Mouse (Mus musculus) lung, postnatal 0 days (tissue): ENCODE measurements at regions not wholly inside any gene's neighbourhood (a gene's known extent, or its start where the extent isn't known, plus 50 kb on each side); places are given as distances from the start of the nearest gene placed in this dataset. TPM values are rescaled to one million over a fixed set of nuclear protein-coding genes. Genes with fewer than 3 reads are reported as not detected.

ENCODE experiments used
- ATAC-seq: fragments of 200-750 bp; cut with Nextera tagmentation; 2 replicates; pipeline ENCODE4 v1.8.0; 2017; ENCODE audit warnings: moderate library complexity
- DNase-seq: peaks from one replicate; pipeline ENCODE4 v3.0.0-alpha.2; 2016; ENCODE audit warnings: low spot score
- H3K27ac ChIP-seq: fragments of 300-500 bp; sonication (generic); 2 replicates; pipeline ENCODE4 v1.5.1; 2014; ENCODE audit warnings: antibody characterized with exemption, mild to moderate bottlenecking, low read length, mixed read lengths
- H3K27me3 ChIP-seq: fragments of 300-500 bp; sonication (generic); replicated peaks from 2 replicates; pipeline ENCODE4 v1.6.1; 2014; ENCODE audit warnings: low read length, mixed read lengths; ENCODE audit not compliant: insufficient read depth
- H3K36me3 ChIP-seq: fragments of 300-500 bp; sonication (generic); 2 replicates; pipeline ENCODE4 v1.6.1; 2014; ENCODE audit warnings: low read length, mixed read lengths; ENCODE audit not compliant: insufficient read depth
- H3K4me1 ChIP-seq: fragments of 300-500 bp; sonication (generic); 2 replicates; pipeline ENCODE4 v1.6.1; 2014; ENCODE audit warnings: antibody characterized with exemption, low read depth, low read length, mixed read lengths; ENCODE audit not compliant: insufficient read depth
- H3K4me2 ChIP-seq: fragments of 300-500 bp; sonication (generic); replicated peaks from 2 replicates; pipeline ENCODE4 v1.6.1; 2014; ENCODE audit warnings: low read depth, mild to moderate bottlenecking, low read length, moderate library complexity, mixed read lengths
- H3K4me3 ChIP-seq: fragments of 300-500 bp; sonication (generic); 2 replicates; pipeline ENCODE4 v1.5.1; 2014; ENCODE audit warnings: low read depth, low read length
- H3K9ac ChIP-seq: fragments of 300-500 bp; sonication (generic); replicated peaks from 2 replicates; pipeline ENCODE4 v1.6.1; 2014; ENCODE audit warnings: low read depth, mild to moderate bottlenecking
- H3K9me3 ChIP-seq: fragments of 300-500 bp; sonication (generic); 2 replicates; pipeline ENCODE4 v1.6.1; 2016; ENCODE audit warnings: low read length, mixed read lengths
- CTCF ChIP-seq: IDR thresholded peaks from 2 replicates; pipeline ENCODE4 v1.5.1; 2016; ENCODE audit warnings: antibody characterized with exemption, mild to moderate bottlenecking
- EP300 ChIP-seq: IDR thresholded peaks from 2 replicates; pipeline ENCODE4 v1.6.1; 2016; ENCODE audit warnings: antibody characterized with exemption, mild to moderate bottlenecking, control low read depth
- WGBS: fragments of 180-500 bp; shearing (Covaris S2); extraction: QIAGEN DNeasy Blood & Tissue Kit; methylation state at CpG from one replicate; pipeline ENCODE4 v1.1.7; 2014; 5-methylcytosine and 5-hydroxymethylcytosine counted together
- microRNA-seq: library from miRNA; unstranded; fragments of <30 nt; microRNA quantifications from one replicate; pipeline ENCODE4, GENCODE M21; 2016

- H3K27ac ChIP-seq = no peak overlapping the region
- no peaks in the 10 kb centered on the region for H3K9me3 ChIP-seq
- no peaks in the 10 kb centered on the region for H3K36me3 ChIP-seq
- H3K4me2 ChIP-seq = no peak overlapping the region
- H3K27me3 ChIP-seq = no peaks in the 10 kb centered on the region
- no peak for TF ChIP-seq CTCF
- no peak for TF ChIP-seq EP300
- H3K9ac ChIP-seq = no peak overlapping the region
- ATAC-seq = no peak
- 33% methylated on average over 9 of the region's 9 CpGs for WGBS
- H3K4me1 ChIP-seq = no peaks in the 10 kb centered on the region
- no peak overlapping the region for H3K4me3 ChIP-seq
- no peak for DNase-seq
Observed at GRCm38 (mm10) chr4:33845611-33846395, 78.6 kb upstream of the Cnr1 start.

GRCm38 (mm10) chr4:33850249-33850648 lies 74.1 kb upstream of the Cnr1 start:
- Histone ChIP-seq H3K36me3 (no peaks in the 10 kb centered on the region), H3K9me3 (no peaks in the 10 kb centered on the region), H3K27me3 (no peaks in the 10 kb centered on the region), H3K27ac (no peak overlapping the region), H3K4me1 (no peaks in the 10 kb centered on the region), H3K4me2 (no peak overlapping the region), H3K4me3 (no peak overlapping the region), H3K9ac (no peak overlapping the region)
- TF ChIP-seq CTCF (no peak), EP300 (no peak)
- WGBS = 84% methylated on average over 7 of the region's 7 CpGs
- DNase-seq (no peak), ATAC-seq (no peak)

- 86% methylated on average over 5 of the region's 5 CpGs for WGBS
- Histone ChIP-seq H3K9ac (no peak overlapping the region), H3K4me1 (no peaks in the 10 kb centered on the region)
Observed at GRCm38 (mm10) chr4:33852294-33852693, 72.1 kb upstream of the Cnr1 start.

GRCm38 (mm10) chr4:33855112-33855511 lies 69.3 kb upstream of the Cnr1 start:
- Histone ChIP-seq H3K4me3 (no peak overlapping the region), H3K4me2 (no peak overlapping the region), H3K27me3 (no peaks in the 10 kb centered on the region), H3K27ac (no peak overlapping the region), H3K9me3 (no peaks in the 10 kb centered on the region), H3K36me3 (no peaks in the 10 kb centered on the region), H3K9ac (no peak overlapping the region), H3K4me1 (no peaks in the 10 kb centered on the region)
- TF ChIP-seq EP300 = no peak
- TF ChIP-seq CTCF = no peak
- ATAC-seq (no peak), DNase-seq (no peak)

More at GRCm38 (mm10) chr4:33852294-33852693, 72.1 kb upstream of the Cnr1 start:
- Histone ChIP-seq H3K27me3 (no peaks in the 10 kb centered on the region), H3K27ac (no peak overlapping the region), H3K4me3 (no peak overlapping the region), H3K36me3 (no peaks in the 10 kb centered on the region), H3K9me3 (no peaks in the 10 kb centered on the region), H3K4me2 (no peak overlapping the region)
- no peak for DNase-seq
- TF ChIP-seq EP300 = no peak
- ATAC-seq = no peak

GRCm38 (mm10) chr4:33867126-33867525 lies 57.3 kb upstream of the Cnr1 start:
- TF ChIP-seq EP300 (no peak), CTCF (no peak)
- no peaks in the 10 kb centered on the region for H3K27me3 ChIP-seq
- no peak overlapping the region for H3K4me3 ChIP-seq
- ATAC-seq = no peak
- no peaks in the 10 kb centered on the region for H3K9me3 ChIP-seq
- no peaks in the 10 kb centered on the region for H3K4me1 ChIP-seq
- no peak overlapping the region for H3K9ac ChIP-seq
- no peaks in the 10 kb centered on the region for H3K36me3 ChIP-seq
- H3K4me2 ChIP-seq = no peak overlapping the region
- 91% methylated on average over 2 of the region's 2 CpGs for WGBS
- no peak for DNase-seq
- H3K27ac ChIP-seq = no peak overlapping the region

GRCm38 (mm10) chr4:33869317-33869716 lies 55.1 kb upstream of the Cnr1 start:
- no peak overlapping the region for H3K9ac ChIP-seq
- DNase-seq (no peak), ATAC-seq (no peak)
- WGBS = 72% methylated on average over 5 of the region's 5 CpGs
- no peak overlapping the region for H3K4me2 ChIP-seq
- H3K4me1 ChIP-seq = no peaks in the 10 kb centered on the region
- TF ChIP-seq EP300 = no peak
- no peak for TF ChIP-seq CTCF
- no peak overlapping the region for H3K4me3 ChIP-seq
- H3K27me3 ChIP-seq = no peaks in the 10 kb centered on the region
- H3K36me3 ChIP-seq = no peaks in the 10 kb centered on the region
- no peak overlapping the region for H3K27ac ChIP-seq
- no peaks in the 10 kb centered on the region for H3K9me3 ChIP-seq

Small RNA genes in the stretch of these regions (microRNA-seq; reads per million reads assigned to microRNA genes)
- gene Gm23304 = not detected
